24 mouse cellular contexts compared by ENCODE assay signal in the genomic region with DNA sequence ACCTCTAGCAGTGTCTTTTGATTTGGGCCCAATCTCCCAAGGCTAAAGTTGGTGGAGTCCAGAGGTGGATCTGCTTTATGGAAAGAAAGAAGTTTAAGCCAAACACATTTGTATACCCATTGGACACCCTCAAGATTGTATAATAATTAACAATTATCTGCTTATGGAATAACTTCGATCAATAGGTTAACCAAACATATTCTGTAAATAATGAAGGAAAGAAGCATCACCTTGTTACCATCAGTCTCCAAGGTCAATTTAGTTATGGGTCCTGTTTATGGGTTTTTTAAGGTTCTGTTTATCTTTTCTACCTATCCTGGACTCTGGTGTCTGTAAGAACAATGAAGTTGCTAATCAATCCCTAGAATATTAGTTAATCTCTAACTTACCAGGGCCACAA. TPM values are rescaled to one million over a fixed set of nuclear protein-coding genes. Genes with fewer than 3 reads are reported as not detected.
"Had no signal": no experiment of that assay in that cellular context is flagged by ENCODE, and none has a peak within 500 bp of the region (broad histone marks: within the 10 kb centered on the region; RNA-seq: fewer than 3 reads in every experiment).

No protein-coding gene starts in this region.

- DNase-seq: retina, postnatal 1 day; right cerebral cortex, adult 18-20 months; right cerebral cortex, postnatal 14 days; right cerebral cortex, postnatal 25 days; right cerebral cortex, postnatal 4 days; spleen, adult 18-20 months; thymus, adult 18-20 months; thymus, adult 2 months; thymus, postnatal 14 days; thymus, postnatal 25 days; thymus, postnatal 36 days; thymus, postnatal 4 days had no signal

- H3K9me3 ChIP-seq: stomach, embryonic 15.5 days had no signal

- H3K27me3 ChIP-seq: neural tube, embryonic 13.5 days; neural tube, embryonic 15.5 days; stomach, embryonic 15.5 days had no signal

- H3K36me3 ChIP-seq: neural tube, embryonic 13.5 days; neural tube, embryonic 15.5 days; stomach, embryonic 15.5 days had no signal

- H3K27ac ChIP-seq: neural tube, embryonic 13.5 days; neural tube, embryonic 15.5 days; stomach, embryonic 15.5 days; stomach, postnatal 0 days had no signal

- H3K4me2 ChIP-seq: neural tube, embryonic 13.5 days; neural tube, embryonic 15.5 days; stomach, embryonic 15.5 days had no signal

- H3K4me3 ChIP-seq: neural tube, embryonic 13.5 days; neural tube, embryonic 15.5 days; stomach, embryonic 15.5 days had no signal

- H3K9ac ChIP-seq: neural tube, embryonic 13.5 days; neural tube, embryonic 15.5 days; stomach, embryonic 15.5 days had no signal

- H3K4me1 ChIP-seq: neural tube, embryonic 13.5 days; neural tube, embryonic 15.5 days; stomach, embryonic 15.5 days had no signal

RNA-seq across cellular contexts. Expression of a gene that starts 28.6 kb away (rescaled TPM):
- total RNA-seq: neutrophil, adult 5-6 weeks had no signal
- polyA plus RNA-seq: neural tube, embryonic 13.5 days; neural tube, embryonic 14.5 days; neural tube, embryonic 15.5 days; small intestine, adult 2 months; spleen, adult 2 months; stomach, embryonic 14.5 days; stomach, embryonic 15.5 days; stomach, embryonic 16.5 days; stomach, postnatal 0 days; thymus, adult 2 months; thymus, postnatal 0 days; urinary bladder, adult 2 months had no signal

RNA-seq across cellular contexts. Expression of a gene that starts 40.7 kb away (rescaled TPM):
- total RNA-seq: neutrophil, adult 5-6 weeks had no signal
- polyA plus RNA-seq: small intestine, adult 2 months; spleen, adult 2 months; thymus, adult 2 months; thymus, postnatal 0 days had no signal
